Mouse (Mus musculus) spleen, postnatal 14 days (tissue): Measurements from ENCODE around the gene Yeats4.
"Not testable (repeated sequence)": the region's sequence is repeated elsewhere in the genome, so short reads cannot be mapped to it uniquely, and the experiment has no call there.

ENCODE experiments used
- DNase-seq, 2 experiments: peaks; one replicate each; pipeline ENCODE4 v3.0.0; 2021 to 2022; ENCODE audit warnings: low spot score in 2 of 2

Yeats4 gene

DNA sequence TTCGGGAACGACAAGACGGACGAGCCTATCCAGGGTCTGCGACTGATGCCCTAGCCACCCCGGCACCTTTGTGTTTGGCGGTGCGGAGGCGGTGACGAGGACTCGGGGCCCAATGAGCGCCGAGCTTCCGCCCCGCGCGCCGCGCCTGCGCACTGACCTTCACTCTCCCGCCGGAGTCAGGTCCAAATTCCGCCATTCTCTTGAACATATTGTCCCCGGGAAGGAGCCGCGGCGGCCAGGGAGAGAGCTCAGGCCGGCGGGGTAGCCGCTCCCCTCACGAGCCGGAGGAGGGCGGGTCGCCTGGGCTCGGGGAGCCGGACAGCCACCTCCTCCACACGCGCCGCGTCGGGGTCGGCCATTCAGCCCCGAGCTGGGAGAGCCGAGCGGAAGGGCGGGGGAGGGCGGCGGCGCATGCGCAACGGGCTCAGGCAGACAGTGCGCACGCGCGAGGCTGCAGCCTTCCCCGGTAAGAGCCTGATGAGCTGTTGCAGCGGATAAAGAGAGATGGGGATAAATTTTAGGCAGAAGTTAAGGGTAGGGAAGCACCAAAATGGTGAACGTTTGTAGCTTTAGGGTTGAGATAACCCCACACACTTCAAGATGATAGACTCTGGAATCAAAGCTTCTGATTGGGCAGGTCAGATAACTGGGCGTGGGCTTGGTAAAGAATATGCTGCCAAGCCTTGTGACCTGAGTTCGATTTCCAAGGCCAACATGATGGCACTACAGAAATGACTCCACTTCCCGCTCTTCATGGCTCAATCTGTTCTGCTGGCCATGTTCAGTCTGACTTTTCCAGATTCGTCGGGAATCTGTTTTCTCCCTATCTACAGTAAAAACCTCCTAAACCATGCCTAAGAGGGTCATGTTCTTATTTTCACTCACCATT is at the start of gene Yeats4:
Gene Yeats4, minus strand, starts transcription at position 406 of the 889 bp plus-strand sequence.
- peak; percentile 90 to 91 for DNase-seq

DNA sequence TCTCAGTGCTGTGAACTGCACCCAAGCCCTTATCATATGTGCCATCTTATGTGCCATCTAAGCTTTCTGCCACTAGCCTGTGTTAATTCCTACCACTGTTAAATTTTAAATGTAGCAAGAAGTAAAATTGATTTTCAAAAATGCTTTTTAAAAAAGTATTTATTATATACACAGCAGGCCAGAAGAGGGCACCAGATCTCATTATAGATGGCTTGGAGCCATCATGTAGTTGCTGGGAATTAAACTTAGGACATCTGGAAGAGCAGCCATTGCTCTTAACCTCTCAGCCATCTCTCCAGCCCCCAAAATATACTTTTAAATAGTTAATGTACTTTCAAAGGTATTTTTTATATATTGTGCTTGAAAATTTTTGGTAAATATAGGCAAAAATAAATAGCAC is 47.7 kb upstream of the Yeats4 start:
- DNase-seq, result no peak

DNA sequence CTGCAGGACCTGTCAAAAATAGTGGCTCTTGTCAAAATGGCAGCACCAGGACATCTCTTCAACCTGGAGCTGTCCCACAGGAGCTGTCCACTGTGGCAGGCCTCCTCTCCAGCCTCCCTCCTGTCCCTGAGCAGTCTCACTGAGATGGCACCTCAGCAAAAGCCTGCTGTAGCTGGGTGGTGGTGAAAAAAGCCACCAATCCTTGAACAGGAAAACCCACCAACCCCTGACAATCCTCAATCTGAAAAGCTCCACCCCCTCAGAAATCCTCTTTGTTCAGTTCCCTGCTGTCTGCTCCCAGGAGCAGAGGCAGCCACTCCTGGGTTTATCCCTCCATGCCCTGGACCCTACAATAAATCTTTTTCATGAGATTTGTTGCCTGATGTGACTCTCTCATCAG is 35.6 kb upstream of the Yeats4 start:
- DNase-seq, result no peak

DNA sequence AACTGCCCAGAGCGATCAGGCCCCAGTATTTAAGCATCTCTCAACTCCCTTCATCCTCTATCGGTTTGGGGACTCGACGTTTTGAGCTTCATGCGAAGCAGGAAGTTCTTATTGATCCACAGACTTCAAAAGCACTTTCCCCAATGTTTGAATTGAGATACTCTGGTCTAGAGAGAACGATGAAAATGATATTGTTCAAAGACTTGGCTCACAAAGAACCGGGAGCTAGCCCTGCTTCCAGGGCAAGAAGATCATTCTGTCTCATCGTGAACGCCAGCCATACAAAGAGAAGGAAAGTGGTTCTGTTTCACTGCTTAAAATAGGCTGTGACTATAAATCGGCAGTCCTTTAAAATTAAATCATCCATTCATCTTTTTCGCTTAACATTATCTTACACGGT is 14.3 kb upstream of the Yeats4 start, which contains the start of gene 9530003J23Rik:
Gene 9530003J23Rik, minus strand, starts transcription at position 101 of the 400 bp plus-strand sequence.
- no peak for DNase-seq

DNA sequence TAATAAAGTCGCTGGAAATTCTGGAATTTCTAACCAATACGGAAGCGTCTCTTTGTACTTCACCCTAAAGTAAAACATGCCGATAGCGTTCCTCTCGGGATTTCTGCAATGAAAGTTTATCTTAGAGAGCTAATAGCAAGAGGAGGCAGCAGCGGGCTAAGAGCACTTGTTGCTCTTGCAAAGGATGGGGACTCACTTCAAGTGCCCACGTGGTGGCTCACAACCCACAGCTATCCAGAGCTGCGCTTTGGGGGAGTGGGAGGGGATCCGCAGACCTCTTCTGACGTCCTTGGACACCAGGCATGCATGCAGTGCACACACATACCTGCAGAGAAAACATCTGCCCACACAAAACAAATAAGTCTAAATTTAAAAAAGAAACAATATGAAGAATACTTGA is 11.6 kb upstream of the Yeats4 start:
- no peak for DNase-seq

DNA sequence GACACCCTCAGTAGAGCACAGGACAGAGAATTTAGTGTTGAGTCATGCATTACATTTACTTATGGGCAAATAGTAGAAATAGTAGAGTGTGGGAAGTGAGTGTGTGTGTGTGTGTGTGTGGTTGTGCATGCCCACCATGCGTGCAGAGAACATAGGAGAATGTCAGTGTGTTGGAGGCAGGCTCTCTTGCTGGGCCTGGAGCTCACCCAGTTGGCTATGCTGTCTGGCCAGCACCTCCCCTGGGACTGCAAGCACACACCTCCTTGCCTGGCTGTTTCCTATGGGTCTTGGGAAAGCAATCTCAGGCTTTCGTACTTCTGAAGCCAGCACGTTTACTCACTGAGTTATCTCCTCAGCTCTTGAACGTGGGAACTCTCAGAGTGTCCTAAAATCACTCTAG is 10.5 kb upstream of the Yeats4 start:
- DNase-seq, result no peak

DNA sequence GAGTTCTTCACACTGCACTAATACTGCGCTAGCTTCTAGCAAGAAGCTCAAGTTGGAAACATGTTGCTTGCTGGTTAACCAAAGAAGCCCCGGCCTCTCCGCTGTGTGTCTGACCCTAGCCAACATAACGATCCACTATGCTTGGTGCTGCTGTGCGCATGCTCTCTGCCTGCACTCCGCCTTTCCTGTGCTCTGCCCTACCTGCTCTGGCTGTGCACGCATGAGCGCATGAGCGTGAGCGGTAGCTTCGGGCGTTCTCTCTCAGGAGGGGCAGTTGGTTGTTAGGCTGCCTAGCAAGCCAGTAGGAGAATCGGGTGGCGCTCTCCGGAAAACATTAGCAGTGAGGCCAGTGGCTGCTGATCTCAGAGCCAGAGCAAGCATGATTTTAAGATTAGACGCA is 5.5 kb upstream of the Yeats4 start:
- DNase-seq, result no peak

DNA sequence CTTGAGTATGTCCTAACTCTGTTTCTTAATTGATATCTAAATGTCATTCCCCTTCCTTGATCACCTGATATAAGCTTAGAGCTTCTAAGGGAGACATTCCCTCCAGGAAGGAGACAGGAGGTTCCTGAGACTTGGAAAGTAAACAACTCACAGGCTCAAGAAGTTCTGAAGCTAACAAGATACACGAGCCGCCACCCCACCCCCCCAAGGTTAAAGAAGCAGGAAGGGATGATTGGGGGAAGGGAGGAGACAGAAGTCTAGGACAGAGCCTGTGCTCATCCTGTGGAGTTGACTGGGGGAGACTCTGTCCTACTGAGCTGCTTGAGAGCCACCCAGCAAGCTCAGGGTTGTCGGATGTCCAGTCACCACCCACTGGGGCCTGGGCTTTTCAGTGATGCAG is 1.7 kb upstream of the Yeats4 start:
- no peak for DNase-seq

DNA sequence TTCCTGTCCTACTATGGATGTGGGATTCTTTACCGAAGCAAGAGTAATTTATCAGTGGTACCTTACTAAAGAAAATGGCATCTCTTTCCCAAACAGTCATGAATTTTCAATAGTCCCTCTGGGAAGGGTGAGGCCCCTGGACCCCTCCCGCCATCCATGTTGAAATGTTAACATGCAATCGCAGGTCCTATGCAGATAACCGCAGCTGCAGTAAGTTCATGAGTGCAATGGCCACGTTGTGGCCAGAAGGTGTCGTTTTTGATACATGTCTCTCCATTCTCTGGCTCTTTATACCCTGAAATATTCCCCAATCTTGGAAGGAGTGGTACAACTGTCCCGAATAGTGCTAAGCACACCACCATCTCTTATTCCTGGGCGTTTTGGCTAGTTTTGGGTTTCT is 787 bp upstream of the Yeats4 start:
- no peak for DNase-seq

DNA sequence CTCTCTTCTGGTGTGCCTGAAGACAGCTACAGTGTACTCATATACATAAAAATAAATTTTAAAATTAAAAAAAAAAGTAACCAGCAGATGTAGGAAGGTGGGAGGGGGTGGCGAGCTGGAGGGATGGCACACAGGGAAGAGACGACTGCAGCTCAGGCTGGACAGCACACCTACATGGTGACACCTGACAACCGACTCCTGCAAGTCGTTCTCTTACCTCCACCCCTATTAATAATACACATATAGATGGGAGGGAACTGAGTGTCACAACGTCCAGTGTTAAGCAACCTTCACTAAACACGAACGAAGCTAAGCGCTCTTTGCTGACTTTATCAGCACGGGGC is 577 bp downstream of the Yeats4 start:
- no peak for DNase-seq

DNA sequence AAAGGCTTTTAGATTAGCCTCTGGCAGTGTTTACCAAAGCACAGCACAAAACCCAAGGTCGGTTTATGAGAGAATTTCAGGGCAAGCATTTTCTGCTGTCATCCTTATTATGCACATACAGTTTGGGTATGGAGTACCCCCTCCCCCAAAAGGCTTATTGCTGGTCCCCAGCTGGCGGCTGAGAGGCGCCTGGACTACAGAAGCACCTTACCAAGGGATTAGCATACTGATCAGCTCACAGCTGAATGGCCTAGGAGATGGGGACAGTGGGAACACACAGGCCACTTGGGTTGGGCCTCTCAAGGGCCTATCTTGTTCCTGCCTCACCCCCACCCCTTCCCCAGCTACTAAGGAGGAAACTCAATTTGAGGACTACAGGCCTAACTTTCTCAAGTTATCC is 1.5 kb downstream of the Yeats4 start:
- DNase-seq, result no peak

DNA sequence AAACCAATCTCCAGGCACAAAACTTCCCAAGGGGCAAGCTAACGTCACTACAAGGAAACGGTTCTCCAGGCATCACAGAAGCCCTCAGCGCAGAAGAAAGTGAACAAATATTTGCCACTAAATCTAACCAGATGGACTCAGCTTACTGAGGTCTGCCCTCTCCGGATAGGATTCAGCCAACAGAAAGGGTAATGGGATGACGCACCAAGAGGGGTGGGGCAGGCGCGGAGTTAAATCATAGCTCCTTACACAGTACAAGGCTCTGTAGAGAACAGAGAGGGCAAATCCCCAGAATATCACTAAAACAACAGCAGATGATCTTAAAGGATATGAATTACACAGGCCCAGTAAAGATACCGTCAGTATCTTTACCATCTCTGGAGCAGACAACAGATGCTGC is 6.0 kb downstream of the Yeats4 start:
- no peak for DNase-seq

DNA sequence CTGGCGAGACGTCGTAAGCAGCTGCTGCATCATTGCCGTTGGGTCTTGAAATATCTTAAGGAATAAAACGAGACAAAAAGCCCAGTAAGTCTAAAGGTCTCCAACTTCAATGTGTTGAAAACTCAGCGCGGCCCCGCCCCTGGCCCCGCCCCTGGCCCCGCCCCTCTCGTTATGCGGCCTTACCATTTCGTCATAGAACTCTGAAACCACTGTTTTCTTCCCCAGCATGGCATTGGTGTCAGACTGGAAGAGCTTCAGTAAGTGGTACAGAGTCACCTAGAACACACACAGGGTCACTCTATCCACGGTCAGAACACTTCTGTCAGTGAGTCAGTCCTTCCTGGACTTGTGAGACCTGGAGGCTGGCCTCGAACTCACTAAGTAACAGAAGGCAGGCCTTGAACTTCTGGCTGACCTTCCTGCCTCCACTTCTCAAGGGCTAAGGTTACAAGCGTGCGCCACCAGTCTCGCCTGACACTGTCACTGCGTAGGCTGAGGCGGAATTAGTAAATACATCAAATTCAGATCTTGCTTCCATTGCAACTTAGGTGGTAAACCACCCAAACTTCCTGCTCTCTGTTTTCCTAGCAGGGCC is 7.0 kb downstream of the Yeats4 start:
- DNase-seq, result no peak

DNA sequence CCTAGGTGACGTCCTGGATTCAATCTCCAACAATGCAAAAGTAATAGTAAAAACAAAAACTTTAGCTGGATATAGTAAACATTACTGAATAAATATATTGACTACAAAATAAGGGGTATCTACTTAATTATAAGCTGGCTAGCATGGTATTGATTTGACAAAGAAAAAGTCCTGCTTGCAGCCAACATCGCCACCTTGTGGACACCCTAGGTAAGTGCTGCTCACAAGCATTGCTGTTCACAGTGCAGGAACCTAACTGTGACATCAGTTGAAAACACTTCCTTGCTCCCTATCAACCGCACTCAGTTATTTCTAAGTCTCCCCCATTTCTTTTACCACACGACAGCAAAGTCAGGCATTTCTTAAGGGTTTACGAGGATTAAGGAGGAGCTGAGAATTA is 7.5 kb downstream of the Yeats4 start:
- peak in 1 of 2 experiments; percentile 58 for DNase-seq

DNA sequence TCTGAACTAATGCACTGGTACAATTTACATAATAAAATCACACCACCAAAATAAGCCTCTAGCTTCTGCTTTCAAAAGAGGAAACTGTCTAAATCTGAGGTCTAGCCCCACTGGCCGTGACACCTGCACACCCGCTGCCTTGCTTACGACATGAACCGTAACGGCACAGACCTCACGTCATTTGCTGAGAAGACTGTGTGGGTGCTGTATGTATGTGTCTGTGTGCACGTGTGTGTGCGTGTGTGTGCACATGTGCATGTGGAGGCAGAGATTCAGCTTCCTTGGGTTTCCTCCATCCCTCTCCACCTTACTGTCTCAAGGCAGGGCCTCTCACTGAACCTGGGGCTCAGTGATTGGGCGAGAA is 8.2 kb downstream of the Yeats4 start:
- DNase-seq, result peak; percentile 32 to 53

DNA sequence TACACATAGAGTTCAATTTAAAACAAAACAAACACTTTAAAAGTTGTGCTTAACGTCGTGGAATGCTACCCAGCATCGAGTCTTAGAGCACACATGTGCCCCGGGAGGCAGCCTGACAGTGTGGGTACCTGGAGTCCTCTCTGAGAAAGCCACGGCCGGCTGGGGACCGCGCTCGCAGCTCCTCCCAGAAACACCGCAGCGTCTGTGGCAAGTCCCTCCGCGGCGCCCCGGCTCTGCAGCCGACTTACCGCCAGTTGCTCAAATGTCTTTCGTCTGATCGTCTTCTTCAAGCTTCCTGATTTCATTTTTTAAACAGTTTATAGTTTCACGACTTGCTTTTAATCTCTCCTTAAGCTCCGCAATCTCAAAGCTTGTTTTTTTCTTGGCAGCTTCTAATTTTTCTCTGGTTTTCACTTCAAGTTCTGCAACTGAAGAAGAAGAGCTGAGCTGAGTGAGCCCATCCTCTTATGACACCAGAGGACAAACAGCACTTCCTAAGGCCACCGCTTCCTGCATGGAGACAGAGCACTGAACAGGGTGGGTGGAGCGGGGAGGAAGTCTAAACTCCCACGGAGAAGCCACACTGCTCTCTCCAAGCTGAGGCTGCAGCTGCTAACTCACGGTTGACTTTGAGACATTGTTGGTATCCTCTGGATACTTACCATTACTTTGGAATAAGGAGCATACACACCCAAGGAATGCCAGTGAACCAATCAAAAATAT is 8.7 kb downstream of the Yeats4 start:
- DNase-seq, result peak; percentile 22 to 52

DNA sequence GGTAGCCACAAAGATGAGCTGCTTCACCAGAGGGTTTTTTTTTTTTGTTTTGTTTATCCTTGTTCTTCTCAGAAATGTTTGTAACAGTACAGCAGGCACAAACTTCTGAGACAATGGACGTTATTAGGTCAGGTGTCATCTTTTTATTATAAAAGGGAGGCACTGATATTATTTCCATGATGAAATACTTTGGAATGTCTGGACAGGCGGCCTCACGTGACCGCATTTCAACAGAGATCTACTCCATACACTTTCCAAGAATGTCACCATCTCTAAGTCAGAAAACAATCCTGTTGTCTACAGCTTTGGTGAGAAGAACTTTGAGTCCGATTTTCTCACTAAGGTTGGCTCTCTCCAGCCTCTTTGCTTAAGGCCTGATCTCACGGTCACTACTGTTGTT is 13.3 kb downstream of the Yeats4 start:
- DNase-seq, result no peak

DNA sequence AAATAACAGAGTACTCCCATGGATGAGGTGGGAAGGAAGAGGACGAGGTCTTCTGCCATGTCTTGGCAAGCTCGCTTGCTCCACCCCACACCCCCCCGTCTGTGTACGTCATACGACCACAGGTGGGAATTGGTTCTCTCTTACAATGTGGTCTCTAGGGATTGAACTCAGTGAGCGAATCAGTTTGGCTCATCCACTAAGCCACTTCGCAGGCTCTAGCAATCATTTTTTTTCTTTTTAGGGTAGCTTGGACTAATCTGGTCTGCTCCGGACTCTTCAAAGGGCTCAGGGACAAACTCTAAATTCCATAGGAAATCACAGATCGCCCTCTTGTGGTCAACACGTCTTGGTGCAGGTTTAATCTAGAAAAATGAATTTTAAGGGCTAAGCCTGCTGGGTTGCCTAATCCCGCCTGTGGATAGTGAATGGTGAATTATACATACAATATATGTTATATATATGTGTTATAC is 14.8 kb downstream of the Yeats4 start:
- peak in 1 of 2 experiments; percentile 23 for DNase-seq

DNA sequence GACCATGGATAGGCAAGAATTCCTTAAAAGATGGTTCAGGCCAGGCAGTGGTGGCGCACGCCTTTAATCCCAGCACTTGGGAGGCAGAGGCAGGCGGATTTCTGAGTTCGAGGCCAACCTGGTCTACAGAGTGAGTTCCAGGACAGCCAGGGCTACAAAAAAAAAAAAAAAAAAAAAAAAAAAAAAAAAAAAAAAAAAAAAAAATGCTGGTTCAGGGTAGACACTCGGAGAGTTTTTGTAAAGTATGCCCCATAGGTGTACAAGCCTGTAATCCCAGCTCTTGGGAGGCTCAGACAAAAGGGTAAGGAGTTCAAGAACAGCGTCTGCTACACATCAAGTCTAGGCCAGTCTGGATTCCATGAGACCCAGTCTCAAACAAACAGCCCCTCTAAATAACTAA is 15.5 kb downstream of the Yeats4 start:
- DNase-seq, result not testable (repeated sequence)

DNA sequence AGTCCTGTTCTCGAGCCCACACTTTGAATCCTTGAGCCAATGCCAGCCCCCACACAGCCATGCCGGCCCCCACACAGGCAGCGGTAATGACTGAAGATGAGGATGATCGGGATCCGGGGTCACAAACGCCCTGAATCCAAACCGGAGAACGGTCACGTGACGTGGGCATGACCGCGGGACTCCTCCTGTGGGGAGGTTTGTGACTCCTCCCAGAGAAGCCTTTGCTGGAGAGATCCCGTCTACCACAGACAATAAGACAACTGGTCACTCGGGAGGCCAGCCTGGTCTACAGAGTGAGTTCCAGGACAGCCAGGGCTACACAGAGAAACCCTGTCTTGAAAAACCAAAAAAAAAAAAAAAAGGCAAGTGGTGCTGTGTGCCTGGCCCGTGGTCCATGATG is 16.1 kb downstream of the Yeats4 start:
- no peak for DNase-seq

DNA sequence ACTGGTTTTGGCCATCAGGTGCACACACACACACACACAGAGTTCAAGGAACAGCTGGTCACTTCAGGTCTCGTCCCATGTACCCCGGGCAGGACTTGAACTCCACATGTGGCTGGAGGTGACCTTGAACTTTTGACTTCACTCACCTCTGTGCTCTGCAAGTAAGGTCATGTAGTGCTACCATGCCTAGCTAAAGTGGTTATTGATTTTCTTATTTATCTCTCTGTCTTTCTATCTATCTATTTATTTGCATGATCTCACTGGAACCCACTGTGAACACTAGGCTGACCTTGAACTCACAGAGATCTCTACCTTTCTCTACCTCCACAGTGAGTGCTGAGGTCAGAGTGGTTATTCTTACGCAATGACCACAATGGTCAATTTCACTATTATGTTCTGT is 18.2 kb downstream of the Yeats4 start:
- DNase-seq, result no peak

DNA sequence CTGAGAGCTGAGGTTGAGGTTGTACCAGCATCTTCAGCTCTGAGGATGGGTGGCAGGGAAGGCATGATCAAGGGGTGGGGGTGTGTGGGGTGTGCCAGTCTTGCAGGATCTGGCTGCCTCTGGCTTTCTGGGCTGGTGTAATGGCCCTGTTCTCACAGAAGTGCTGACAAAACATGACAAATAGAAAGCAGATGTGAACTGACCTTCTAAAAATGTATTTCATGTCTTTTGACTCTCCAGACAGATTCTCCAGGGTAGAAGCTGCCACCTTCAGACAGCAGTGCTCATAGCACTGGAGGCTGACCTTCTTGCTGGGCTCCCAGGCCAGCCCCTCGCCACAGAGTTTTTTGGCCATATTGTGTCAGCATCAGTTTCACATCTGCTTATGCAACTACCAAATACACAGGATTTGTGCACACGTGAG is 20.7 kb downstream of the Yeats4 start:
- DNase-seq, result no peak
